Mouse (Mus musculus) thymus, postnatal 14 days (tissue): ENCODE measurements at regions not wholly inside any gene's neighbourhood (a gene's known extent, or its start where the extent isn't known, plus 50 kb on each side); places are given as distances from the start of the nearest gene placed in this dataset.

Source experiments
- DNase-seq: peaks from one replicate; pipeline ENCODE4 v3.0.0; 2021

- no peak for DNase-seq
Measured at GRCm38 (mm10) chr10:19127581-19128291, 112.3 kb upstream of the Tnfaip3 start.

GRCm38 (mm10) chr10:19126922-19127321, 111.5 kb upstream of the Tnfaip3 start:
- DNase-seq: no peak

GRCm38 (mm10) chr10:19126438-19126837, 111.0 kb upstream of the Tnfaip3 start:
- DNase-seq: no peak

- DNase-seq: no peak
Measured at GRCm38 (mm10) chr10:19123691-19124090, 108.2 kb upstream of the Tnfaip3 start.

- DNase-seq: peak; percentile 18
Measured at GRCm38 (mm10) chr10:19122221-19122620, 106.8 kb upstream of the Tnfaip3 start.

- DNase-seq: no peak
Measured at GRCm38 (mm10) chr10:19119281-19120049, 104.0 kb upstream of the Tnfaip3 start.

- DNase-seq: no peak
Measured at GRCm38 (mm10) chr10:19118569-19119280, 103.3 kb upstream of the Tnfaip3 start.

GRCm38 (mm10) chr10:19117071-19117605, 101.7 kb upstream of the Tnfaip3 start:
- no peak for DNase-seq

GRCm38 (mm10) chr10:19112459-19112858, 97.0 kb upstream of the Tnfaip3 start:
- no peak for DNase-seq

GRCm38 (mm10) chr10:19105231-19105681, 89.8 kb upstream of the Tnfaip3 start:
- DNase-seq: no peak

- peak; percentile 74 for DNase-seq
Measured at GRCm38 (mm10) chr10:19104671-19105203, 89.3 kb upstream of the Tnfaip3 start.

- no peak for DNase-seq
Measured at GRCm38 (mm10) chr10:19099369-19100285, 84.2 kb upstream of the Tnfaip3 start.

- peak; percentile 93 for DNase-seq
Measured at GRCm38 (mm10) chr10:19094297-19094696, 78.8 kb upstream of the Tnfaip3 start.

GRCm38 (mm10) chr10:19093689-19094088, 78.2 kb upstream of the Tnfaip3 start:
- no peak for DNase-seq

GRCm38 (mm10) chr10:19091949-19092348, 76.5 kb upstream of the Tnfaip3 start:
- DNase-seq: no peak

GRCm38 (mm10) chr10:19091110-19091509, 75.7 kb upstream of the Tnfaip3 start:
- DNase-seq: no peak

- no peak for DNase-seq
Measured at GRCm38 (mm10) chr10:19086995-19087394, 71.5 kb upstream of the Tnfaip3 start.

- DNase-seq: no peak
Measured at GRCm38 (mm10) chr10:19082136-19082535, 66.7 kb upstream of the Tnfaip3 start.

- no peak for DNase-seq
Measured at GRCm38 (mm10) chr10:19078047-19078446, 62.6 kb upstream of the Tnfaip3 start.

- DNase-seq: no peak
Measured at GRCm38 (mm10) chr10:19068377-19068776, 52.9 kb upstream of the Tnfaip3 start.

- DNase-seq: no peak
Measured at GRCm38 (mm10) chr10:19067623-19068022, 52.2 kb upstream of the Tnfaip3 start.

- DNase-seq: no peak
Measured at GRCm38 (mm10) chr10:19066821-19067350, 51.4 kb upstream of the Tnfaip3 start.
